Mouse (Mus musculus) heart, postnatal 0 days (tissue): ENCODE measurements at regions not wholly inside any gene's neighbourhood (a gene's known extent, or its start where the extent isn't known, plus 50 kb on each side); places are given as distances from the start of the nearest gene placed in this dataset.

ENCODE experiments used
- CTCF ChIP-seq: IDR thresholded peaks from 2 replicates; pipeline ENCODE4 v1.5.1; 2016; ENCODE audit warnings: antibody characterized with exemption, control low read depth, low read depth
- EP300 ChIP-seq: IDR thresholded peaks from 2 replicates; pipeline ENCODE4 v1.6.1; 2016; ENCODE audit warnings: antibody characterized with exemption, low read depth

DNA sequence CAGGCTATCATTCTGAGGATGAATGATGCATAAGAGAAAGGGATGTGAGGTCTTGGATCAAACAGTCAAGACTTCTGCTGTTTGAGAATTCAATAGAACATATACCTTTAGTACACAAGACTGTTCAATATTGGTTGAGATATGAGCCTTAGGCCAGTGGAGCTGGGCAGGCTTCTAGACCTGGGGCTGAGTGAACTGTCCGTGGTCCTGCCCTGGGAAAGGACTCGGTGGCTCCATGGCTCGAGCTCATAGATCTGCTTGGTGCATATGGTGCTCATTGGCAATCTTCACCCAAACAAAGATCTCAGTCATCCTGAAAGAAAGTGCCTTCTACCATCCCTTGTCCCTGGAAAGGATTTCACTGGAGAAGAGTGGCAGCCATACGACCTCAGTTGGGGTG, 233.7 kb downstream of the Glrx3 start:
- TF ChIP-seq CTCF (no peak), EP300 (no peak)
